Mouse (Mus musculus) midbrain, embryonic 11.5 days (tissue): ENCODE measurements around the gene Brap. TPM values are rescaled to one million over a fixed set of nuclear protein-coding genes. Genes with fewer than 3 reads are reported as not detected.

Source experiments
- ATAC-seq: fragments of 200-750 bp; cut with Nextera tagmentation; 2 replicates; pipeline ENCODE4 v1.8.0; 2017; ENCODE audit warnings: moderate TSS enrichment, moderate library complexity; ENCODE audit not compliant: low FRiP score
- DNase-seq: peaks from one replicate; pipeline ENCODE4 v3.0.0; 2015; ENCODE audit warnings: low spot score; ENCODE audit errors: missing footprints
- H3K27ac ChIP-seq: fragments of 300-500 bp; sonication (generic); 2 replicates; pipeline ENCODE4 v1.5.1; 2014; ENCODE audit warnings: low read depth, low read length
- H3K27me3 ChIP-seq: fragments of 300-500 bp; sonication (generic); 2 replicates; pipeline ENCODE4 v1.6.1; 2014; ENCODE audit warnings: mild to moderate bottlenecking, low read length, moderate library complexity, mixed read lengths; ENCODE audit not compliant: control insufficient read depth, insufficient read depth
- H3K36me3 ChIP-seq: fragments of 300-500 bp; sonication (generic); 2 replicates; pipeline ENCODE4 v1.6.1; 2014; ENCODE audit warnings: mild to moderate bottlenecking, low read length, moderate library complexity, mixed read lengths; ENCODE audit not compliant: control insufficient read depth, insufficient read depth
- H3K4me1 ChIP-seq: fragments of 300-500 bp; sonication (generic); 2 replicates; pipeline ENCODE4 v1.6.1; 2014; ENCODE audit warnings: low read length; ENCODE audit not compliant: control insufficient read depth, insufficient read depth
- H3K4me2 ChIP-seq: fragments of 300-500 bp; sonication (generic); 2 replicates; pipeline ENCODE4 v1.6.1; 2014; ENCODE audit warnings: mild to moderate bottlenecking, moderate library complexity
- H3K4me3 ChIP-seq: fragments of 300-500 bp; sonication (generic); 2 replicates; pipeline ENCODE4 v1.5.1; 2014; ENCODE audit warnings: low read depth, low read length
- H3K9ac ChIP-seq: fragments of 300-500 bp; sonication (generic); 2 replicates; pipeline ENCODE4 v1.6.1; 2014; ENCODE audit warnings: low read length
- H3K9me3 ChIP-seq: fragments of 300-500 bp; sonication (generic); 2 replicates; pipeline ENCODE4 v1.6.1; 2016; ENCODE audit warnings: low read length; ENCODE audit not compliant: control insufficient read depth
- WGBS: fragments of 180-500 bp; shearing (Covaris S2); extraction: QIAGEN DNeasy Blood & Tissue Kit; methylation state at CpG from one replicate; pipeline ENCODE4 v1.1.7; 2014; 5-methylcytosine and 5-hydroxymethylcytosine counted together
- polyA plus RNA-seq: library from polyadenylated mRNA; unstranded; fragments of >200 nt; fragmentation: Nextera tagmentation; extraction: Ambion mirVana; gene quantifications from 2 replicates; pipeline ENCODE4 v1.2.1, GENCODE M21; 2014

Brap gene
- polyA plus RNA-seq, 1 experiment from 2014 or later, result 43.0 TPM

DNA sequence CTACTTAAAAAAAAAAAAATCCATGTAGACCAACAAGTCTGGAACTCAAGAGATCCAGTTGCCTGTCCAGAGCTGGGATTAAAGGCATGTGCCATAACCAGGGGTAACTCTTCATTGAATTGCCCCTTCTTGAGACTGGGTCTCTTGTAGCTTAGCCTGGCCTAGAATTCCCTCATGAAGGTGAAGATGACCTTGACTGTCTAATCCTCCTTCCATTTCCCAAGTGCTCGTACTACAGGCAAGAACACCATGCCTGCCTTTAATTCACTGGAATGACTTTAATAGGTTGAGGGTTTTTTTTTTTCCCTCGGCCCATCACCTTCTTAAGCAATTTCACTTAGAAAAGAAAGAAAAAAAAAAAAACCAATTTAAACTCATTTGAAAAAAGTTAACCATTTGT is 50.0 kb downstream of the Brap start:
- Histone ChIP-seq H3K4me2 (peak overlapping the region; percentile 77; the same call in 1 of the 2 replicates), H3K4me1 (peaks cover 19% of the 10 kb centered on the region), H3K9me3 (no peaks in the 10 kb centered on the region), H3K9ac (no peak overlapping the region), H3K27me3 (no peaks in the 10 kb centered on the region), H3K4me3 (peak overlapping the region; percentile 99), H3K36me3 (no peaks in the 10 kb centered on the region), H3K27ac (no peak overlapping the region)
- no peak for ATAC-seq
- no peak for DNase-seq
- WGBS, result 54% methylated on average over 2 of the region's 2 CpGs

- H3K27ac ChIP-seq, result peak overlapping the region; percentile 92; the same call in 1 of the 2 replicates
- H3K4me1 ChIP-seq, result peaks cover 23% of the 10 kb centered on the region
- H3K4me2 ChIP-seq, result peak overlapping the region; percentile 77
- DNase-seq (no peak), ATAC-seq (no peak)
- H3K9me3 ChIP-seq, result no peaks in the 10 kb centered on the region
- 2% methylated on average over 12 of the region's 12 CpGs for WGBS
- no peaks in the 10 kb centered on the region for H3K36me3 ChIP-seq
- H3K4me3 ChIP-seq, result peak overlapping the region; percentile 99
- peak overlapping the region; percentile 98 for H3K9ac ChIP-seq
- H3K27me3 ChIP-seq, result no peaks in the 10 kb centered on the region
These were observed 50.4 kb downstream of the Brap start for GRCm38 (mm10) chr5:121710851-121711173.

DNA sequence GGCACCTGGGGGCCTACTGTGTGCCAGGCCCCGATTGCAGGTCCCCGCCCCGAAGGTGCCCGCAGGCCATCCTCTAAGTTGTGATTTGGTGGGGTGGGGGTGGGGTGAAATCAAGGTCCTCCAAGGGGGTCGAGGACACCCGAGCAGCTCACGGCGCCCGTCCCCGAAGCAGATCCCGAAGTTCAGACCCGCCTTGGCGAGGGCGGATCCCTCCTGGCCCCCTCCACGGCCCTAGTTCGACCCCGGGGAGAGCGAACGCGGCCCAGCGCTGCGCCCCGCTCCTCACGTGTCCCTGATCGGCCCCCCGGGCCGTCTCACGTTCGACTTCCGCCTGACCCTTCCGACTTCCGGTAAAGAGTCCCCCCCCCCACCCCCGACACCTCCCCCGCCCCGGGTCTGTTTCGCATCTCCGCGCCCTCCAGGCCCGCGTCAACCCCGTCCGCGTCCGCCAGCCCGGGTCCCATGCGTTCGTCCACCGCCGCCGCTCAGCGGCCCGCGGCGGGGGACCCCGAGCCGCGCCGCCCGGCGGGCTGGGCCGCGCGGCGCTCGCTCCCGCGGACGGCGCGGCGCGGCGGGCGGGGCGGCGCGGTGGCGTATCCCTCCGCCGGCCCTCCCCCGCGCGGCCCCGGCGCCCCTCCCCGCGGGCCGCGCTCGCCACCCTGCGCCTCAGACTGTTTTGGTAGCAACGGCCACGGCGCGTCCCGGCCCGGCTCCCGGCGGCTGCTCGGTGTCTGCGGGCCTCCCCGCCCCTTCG is 51.0 kb downstream of the Brap start, which contains the start of gene Atxn2:
Gene Atxn2 (plus strand): TSS at position 164 of the 754 bp plus-strand sequence.
- peak within 1 kb of the TSS; percentile 99 for H3K4me3 ChIP-seq
- DNase-seq (peak; percentile 98), ATAC-seq (peak; percentile 84)
- H3K4me2 ChIP-seq, result peak within 1 kb of the TSS; percentile 77
- H3K36me3 ChIP-seq, result no peaks in the 10 kb centered on the region
- H3K9ac ChIP-seq, result peak within 1 kb of the TSS; percentile 98
- H3K27ac ChIP-seq, result peak within 1 kb of the TSS; percentile 92
- H3K27me3 ChIP-seq, result no peaks in the 10 kb centered on the region
- no peaks in the 10 kb centered on the region for H3K9me3 ChIP-seq
- H3K4me1 ChIP-seq, result peaks cover 23% of the 10 kb centered on the region
- under 1% methylated on average over 43 of the region's 103 CpGs for WGBS

GRCm38 (mm10) chr5:121711928-121712231 is 51.5 kb downstream of the Brap start:
- no peaks in the 10 kb centered on the region for H3K36me3 ChIP-seq
- H3K9me3 ChIP-seq, result no peaks in the 10 kb centered on the region
- ATAC-seq (peak; percentile 61; the same call in 1 of the 2 replicates), DNase-seq (no peak)
- no peaks in the 10 kb centered on the region for H3K27me3 ChIP-seq
- peak overlapping the region; percentile 99 for H3K4me3 ChIP-seq
- H3K4me2 ChIP-seq, result peak overlapping the region; percentile 68
- peaks cover 23% of the 10 kb centered on the region for H3K4me1 ChIP-seq
- H3K9ac ChIP-seq, result peak overlapping the region; percentile 98
- peak overlapping the region; percentile 92 for H3K27ac ChIP-seq
- under 1% methylated on average over 50 of the region's 57 CpGs for WGBS

DNA sequence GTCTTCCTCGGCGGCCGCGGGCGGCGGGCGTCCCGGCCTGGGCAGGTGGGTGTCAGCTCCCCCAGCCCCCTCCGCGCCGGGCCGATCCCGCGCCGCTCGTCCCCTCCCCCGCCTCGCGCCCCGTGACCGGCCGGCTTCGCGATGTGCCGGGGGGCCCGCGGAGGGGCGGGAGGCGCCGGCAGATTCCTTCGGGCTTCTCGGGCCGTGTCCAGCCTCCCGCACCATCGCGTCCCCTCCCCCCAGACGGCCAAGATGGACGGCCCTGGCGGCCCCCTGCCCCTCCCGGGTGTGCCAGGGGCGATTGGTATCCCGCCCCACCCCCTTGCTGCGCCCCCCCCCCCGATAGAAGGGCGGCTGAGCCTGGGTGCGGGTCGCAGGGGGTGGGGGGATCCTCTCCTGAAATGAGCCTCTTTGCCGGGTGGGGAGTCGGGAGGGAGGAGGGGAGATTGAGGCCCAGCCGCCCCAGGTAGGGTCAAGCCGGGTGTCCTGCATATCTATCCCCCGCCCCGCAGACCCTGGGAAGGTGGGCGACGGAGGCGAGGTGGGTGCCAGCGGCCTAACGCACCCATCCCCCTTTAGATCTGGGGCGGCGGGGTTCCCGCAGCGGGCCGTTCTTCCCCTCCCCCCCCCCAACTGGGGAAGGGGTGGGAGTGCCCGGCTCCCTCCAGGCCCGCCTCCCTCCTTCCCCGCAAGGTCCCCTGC is 52.0 kb downstream of the Brap start:
- peak overlapping the region; percentile 68 for H3K4me2 ChIP-seq
- H3K9ac ChIP-seq, result peak overlapping the region; percentile 98
- peak overlapping the region; percentile 92 for H3K27ac ChIP-seq
- ATAC-seq (peak; percentile 58), DNase-seq (peak; percentile 96)
- peak overlapping the region; percentile 99 for H3K4me3 ChIP-seq
- no peaks in the 10 kb centered on the region for H3K9me3 ChIP-seq
- WGBS, result under 1% methylated on average over 51 of the region's 66 CpGs
- no peaks in the 10 kb centered on the region for H3K27me3 ChIP-seq
- no peaks in the 10 kb centered on the region for H3K36me3 ChIP-seq
- H3K4me1 ChIP-seq, result peaks cover 23% of the 10 kb centered on the region

GRCm38 (mm10) chr5:121712934-121713538 is 52.7 kb downstream of the Brap start:
- WGBS, result 0% methylated on average over 24 of the region's 32 CpGs
- H3K4me3 ChIP-seq, result peak overlapping the region; percentile 99
- H3K9me3 ChIP-seq, result no peaks in the 10 kb centered on the region
- H3K9ac ChIP-seq, result peak overlapping the region; percentile 98
- no peaks in the 10 kb centered on the region for H3K36me3 ChIP-seq
- H3K27me3 ChIP-seq, result no peaks in the 10 kb centered on the region
- DNase-seq (peak; percentile 93), ATAC-seq (no peak; the same call in 1 of the 2 replicates)
- peaks cover 23% of the 10 kb centered on the region for H3K4me1 ChIP-seq
- H3K27ac ChIP-seq, result peak overlapping the region; percentile 92
- H3K4me2 ChIP-seq, result peak overlapping the region; percentile 68

GRCm38 (mm10) chr5:121714331-121714730 is 54.0 kb downstream of the Brap start:
- ATAC-seq (no peak), DNase-seq (no peak)
- Histone ChIP-seq H3K4me2 (no peak overlapping the region), H3K4me3 (no peak overlapping the region), H3K9me3 (no peaks in the 10 kb centered on the region), H3K27ac (no peak overlapping the region), H3K36me3 (no peaks in the 10 kb centered on the region), H3K9ac (no peak overlapping the region), H3K27me3 (no peaks in the 10 kb centered on the region), H3K4me1 (peaks cover 23% of the 10 kb centered on the region)
- 86% methylated on average over 1 of the region's 1 CpGs for WGBS

DNA sequence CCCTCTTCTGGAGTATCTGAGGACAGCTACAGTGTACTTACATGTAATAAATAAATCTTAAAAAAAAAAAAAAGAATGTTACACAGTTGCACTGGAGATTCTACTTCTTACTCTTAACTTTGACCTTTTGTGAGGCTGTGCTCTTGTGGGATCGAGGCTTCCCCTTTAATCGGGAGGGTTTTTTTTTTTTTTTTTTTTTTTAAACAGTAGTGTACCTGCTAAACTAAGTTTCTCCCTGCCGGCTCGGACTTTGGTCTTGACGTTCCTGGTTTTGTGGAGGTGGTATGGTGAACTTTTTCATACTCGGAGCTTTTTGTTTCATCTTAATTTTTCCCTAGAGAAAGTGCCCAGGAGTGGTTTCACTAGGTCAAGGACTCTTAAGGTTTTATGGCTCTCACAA is 54.6 kb downstream of the Brap start:
- no peak overlapping the region for H3K9ac ChIP-seq
- no peaks in the 10 kb centered on the region for H3K9me3 ChIP-seq
- no peaks in the 10 kb centered on the region for H3K36me3 ChIP-seq
- H3K4me1 ChIP-seq, result peaks cover 23% of the 10 kb centered on the region
- H3K4me2 ChIP-seq, result no peak overlapping the region
- 91% methylated on average over 6 of the region's 6 CpGs for WGBS
- no peaks in the 10 kb centered on the region for H3K27me3 ChIP-seq
- no peak overlapping the region for H3K27ac ChIP-seq
- ATAC-seq (no peak), DNase-seq (no peak)
- no peak overlapping the region for H3K4me3 ChIP-seq

DNA sequence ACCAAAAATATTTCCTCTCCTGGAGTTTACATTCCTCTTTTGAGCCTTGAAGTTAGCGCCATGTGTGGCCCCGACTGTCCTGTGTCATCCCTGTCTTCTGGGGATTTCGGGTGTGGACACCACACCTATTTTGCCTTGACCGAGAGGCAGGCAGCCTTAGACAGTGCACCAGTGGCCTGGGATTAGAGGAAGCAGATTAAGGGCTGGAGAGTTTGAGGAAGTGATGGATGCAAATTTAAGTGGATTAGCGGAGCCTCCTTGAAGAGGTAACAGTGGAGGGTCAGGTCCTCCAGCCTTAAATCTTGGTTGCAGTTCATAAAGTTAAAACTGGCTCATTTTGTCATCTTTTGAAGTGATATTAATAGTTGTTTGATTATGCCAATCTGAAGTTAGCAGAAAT is 58.1 kb downstream of the Brap start:
- Histone ChIP-seq H3K27ac (no peak overlapping the region), H3K27me3 (no peaks in the 10 kb centered on the region), H3K9me3 (no peaks in the 10 kb centered on the region), H3K4me3 (no peak overlapping the region), H3K9ac (no peak overlapping the region), H3K4me1 (peaks cover 16% of the 10 kb centered on the region), H3K36me3 (no peaks in the 10 kb centered on the region), H3K4me2 (no peak overlapping the region)
- ATAC-seq, result no peak
- DNase-seq, result no peak
- 76% methylated on average over 5 of the region's 5 CpGs for WGBS
